Mouse (Mus musculus) spleen, adult 2 months (tissue): Measurements from ENCODE around the gene Cyfip1.
"Not testable (repeated sequence)": the region's sequence is repeated elsewhere in the genome, so short reads cannot be mapped to it uniquely, and the experiment has no call there.

Experiments
- CTCF ChIP-seq: fragments of 200-500 bp; IDR thresholded peaks from 2 replicates; pipeline ENCODE4 v1.5.1; 2011; ENCODE audit warnings: mild to moderate bottlenecking, inconsistent platforms; ENCODE audit not compliant: insufficient read depth, insufficient read length, insufficient replicate concordance; ENCODE audit errors: extremely low read depth
- POLR2A ChIP-seq: fragments of 200-500 bp; IDR thresholded peaks from 2 replicates; pipeline ENCODE4 v1.6.1; 2011; ENCODE audit warnings: low read depth, low read length, inconsistent platforms

GRCm38 (mm10) chr7:55918365-55918764 lies 76.8 kb downstream of the Cyfip1 start:
- not testable (repeated sequence) for TF ChIP-seq CTCF, POLR2A
